Mouse (Mus musculus) midbrain, postnatal 0 days (tissue): ENCODE measurements around the gene Vegfb. TPM values are rescaled to one million over a fixed set of nuclear protein-coding genes. Genes with fewer than 3 reads are reported as not detected.

Experiments used
- ATAC-seq: fragments of 200-750 bp; cut with Nextera tagmentation; 2 replicates; pipeline ENCODE4 v1.8.0; 2017; ENCODE audit warnings: moderate number of reproducible peaks, mild to moderate bottlenecking, moderate TSS enrichment, moderate library complexity; ENCODE audit not compliant: low FRiP score
- DNase-seq: peaks from one replicate; pipeline ENCODE4 v3.0.0-alpha.2; 2015; ENCODE audit warnings: low spot score
- H3K27ac ChIP-seq: fragments of 300-500 bp; sonication (generic); 2 replicates; pipeline ENCODE4 v1.5.1; 2014; ENCODE audit warnings: low read depth, mild to moderate bottlenecking, low read length, mixed read lengths
- H3K27me3 ChIP-seq: fragments of 300-500 bp; sonication (generic); 2 replicates; pipeline ENCODE4 v1.6.1; 2014; ENCODE audit warnings: low read length, control low read depth, mixed read lengths; ENCODE audit not compliant: insufficient read depth
- H3K36me3 ChIP-seq: fragments of 300-500 bp; sonication (generic); 2 replicates; pipeline ENCODE4 v1.6.1; 2014; ENCODE audit warnings: low read length, control low read depth, mixed read lengths; ENCODE audit not compliant: insufficient read depth
- H3K4me1 ChIP-seq: fragments of 300-500 bp; sonication (generic); 2 replicates; pipeline ENCODE4 v1.6.1; 2014; ENCODE audit warnings: mild to moderate bottlenecking, control low read depth, antibody characterized with exemption, low read length, mixed read lengths; ENCODE audit not compliant: insufficient read depth
- H3K4me2 ChIP-seq: fragments of 300-500 bp; sonication (generic); 2 replicates; pipeline ENCODE4 v1.6.1; 2014; ENCODE audit warnings: low read depth, mild to moderate bottlenecking, low read length, mixed read lengths; ENCODE audit not compliant: poor library complexity, severe bottlenecking
- H3K4me3 ChIP-seq: fragments of 300-500 bp; sonication (generic); 2 replicates; pipeline ENCODE4 v1.5.1; 2014; ENCODE audit warnings: low read depth, mild to moderate bottlenecking, low read length, moderate library complexity
- H3K9ac ChIP-seq: fragments of 300-500 bp; sonication (generic); replicated peaks from 2 replicates; pipeline ENCODE4 v1.6.1; 2014; ENCODE audit warnings: mild to moderate bottlenecking, low read length, moderate library complexity, mixed read lengths; ENCODE audit not compliant: poor library complexity, severe bottlenecking
- H3K9me3 ChIP-seq: fragments of 300-500 bp; sonication (generic); 2 replicates; pipeline ENCODE4 v1.6.1; 2016; ENCODE audit warnings: low read length, control low read depth
- CTCF ChIP-seq: IDR thresholded peaks from 2 replicates; pipeline ENCODE4 v1.5.1; 2016; ENCODE audit warnings: antibody characterized with exemption, mild to moderate bottlenecking
- WGBS: fragments of 180-500 bp; shearing (Covaris S2); extraction: QIAGEN DNeasy Blood & Tissue Kit; methylation state at CpG from one replicate; pipeline ENCODE4 v1.1.7; 2014; 5-methylcytosine and 5-hydroxymethylcytosine counted together
- polyA plus RNA-seq: library from polyadenylated mRNA; unstranded; fragments of >200 nt; fragmentation: Nextera tagmentation; extraction: Ambion mirVana; gene quantifications from 2 replicates; pipeline ENCODE4 v1.2.1, GENCODE M21; 2015
- total RNA-seq: library from RNA; depleted of rRNA; stranded (reverse); fragments of >200 nt; gene quantifications from 2 replicates; pipeline ENCODE4 v1.2.3, GENCODE M21; 2014

The Vegfb gene
- total and polyA plus RNA-seq, 2 experiments from 2014 or later: 44.4 to 77.7 TPM

- 29% methylated on average over 3 of the region's 3 CpGs for WGBS
- H3K36me3 ChIP-seq: peaks cover 13% of the 10 kb centered on the region; the same call in 1 of the 2 replicates
- H3K4me1 ChIP-seq: 0 out of 2 replicates have a peak, but pooled peaks cover 3% of the 10 kb centered on the region
- ATAC-seq (no peak), DNase-seq (no peak)
- peak overlapping the region; percentile 59 for H3K4me3 ChIP-seq
- H3K4me2 ChIP-seq: peak overlapping the region; percentile 76
- no peak overlapping the region for H3K9ac ChIP-seq
- TF ChIP-seq CTCF: no peak
- H3K27ac ChIP-seq: peak overlapping the region; percentile 85; the same call in 1 of the 2 replicates
- no peaks in the 10 kb centered on the region for H3K9me3 ChIP-seq
- no peaks in the 10 kb centered on the region for H3K27me3 ChIP-seq
Observed at GRCm38 (mm10) chr19:6952712-6953037, 34.8 kb downstream of the Vegfb start.

GRCm38 (mm10) chr19:6951994-6952711, 35.3 kb downstream of the Vegfb start:
- H3K27ac ChIP-seq: peak overlapping the region; percentile 85
- peaks cover 13% of the 10 kb centered on the region; the same call in 1 of the 2 replicates for H3K36me3 ChIP-seq
- H3K27me3 ChIP-seq: no peaks in the 10 kb centered on the region
- no peak for TF ChIP-seq CTCF
- 3% methylated on average over 30 of the region's 31 CpGs for WGBS
- H3K9me3 ChIP-seq: no peaks in the 10 kb centered on the region
- peak overlapping the region; percentile 59 for H3K4me3 ChIP-seq
- peak overlapping the region; percentile 76 for H3K4me2 ChIP-seq
- H3K4me1 ChIP-seq: 0 out of 2 replicates have a peak, but pooled peaks cover 3% of the 10 kb centered on the region
- H3K9ac ChIP-seq: peak overlapping the region; percentile 57
- DNase-seq (peak; percentile 69), ATAC-seq (peak; percentile 53)

GRCm38 (mm10) chr19:6951381-6951968, 36.0 kb downstream of the Vegfb start:
- peak overlapping the region; percentile 59 for H3K4me3 ChIP-seq
- peak overlapping the region; percentile 64 for H3K9ac ChIP-seq
- H3K27ac ChIP-seq: peak overlapping the region; percentile 85
- under 1% methylated on average over 35 of the region's 35 CpGs for WGBS
- peak; percentile 96 for DNase-seq
- H3K9me3 ChIP-seq: no peaks in the 10 kb centered on the region
- H3K36me3 ChIP-seq: peaks cover 13% of the 10 kb centered on the region; the same call in 1 of the 2 replicates
- 0 out of 2 replicates have a peak, but pooled peaks cover 3% of the 10 kb centered on the region for H3K4me1 ChIP-seq
- H3K4me2 ChIP-seq: peak overlapping the region; percentile 76
- ATAC-seq: peak; percentile 78
- TF ChIP-seq CTCF: no peak
- no peaks in the 10 kb centered on the region for H3K27me3 ChIP-seq

GRCm38 (mm10) chr19:6950613-6951153, 36.8 kb downstream of the Vegfb start:
- H3K4me3 ChIP-seq: peak overlapping the region; percentile 59
- peak; percentile 80 for DNase-seq
- H3K4me1 ChIP-seq: 0 out of 2 replicates have a peak, but pooled peaks cover 3% of the 10 kb centered on the region
- WGBS: under 1% methylated on average over 28 of the region's 28 CpGs
- peak overlapping the region; percentile 76 for H3K4me2 ChIP-seq
- H3K36me3 ChIP-seq: peaks cover 12% of the 10 kb centered on the region; the same call in 1 of the 2 replicates
- peak overlapping the region; percentile 85 for H3K27ac ChIP-seq
- peak; percentile 29; the same call in 1 of the 2 replicates for ATAC-seq
- peak overlapping the region; percentile 64 for H3K9ac ChIP-seq
- TF ChIP-seq CTCF: no peak
- H3K9me3 ChIP-seq: no peaks in the 10 kb centered on the region
- no peaks in the 10 kb centered on the region for H3K27me3 ChIP-seq

GRCm38 (mm10) chr19:6949951-6950350, 37.5 kb downstream of the Vegfb start:
- WGBS: 55% methylated on average over 5 of the region's 5 CpGs
- ATAC-seq: no peak

More at GRCm38 (mm10) chr19:6949951-6950350, 37.5 kb downstream of the Vegfb start:
- Histone ChIP-seq H3K4me2 (peak overlapping the region; percentile 76), H3K4me3 (peak overlapping the region; percentile 59), H3K36me3 (peaks cover 5% of the 10 kb centered on the region; the same call in 1 of the 2 replicates), H3K4me1 (0 out of 2 replicates have a peak, but pooled peaks cover 3% of the 10 kb centered on the region), H3K9me3 (no peaks in the 10 kb centered on the region), H3K27ac (peak overlapping the region; percentile 85; the same call in 1 of the 2 replicates), H3K9ac (peak overlapping the region; percentile 64; the same call in 1 of the 2 replicates), H3K27me3 (no peaks in the 10 kb centered on the region)
- no peak for TF ChIP-seq CTCF
- no peak for DNase-seq
